Mouse (Mus musculus) stomach, embryonic 16.5 days (tissue): ENCODE results near the gene Cldn13. TPM values are rescaled to one million over a fixed set of nuclear protein-coding genes. Genes with fewer than 3 reads are reported as not detected.

ENCODE experiments used
- ATAC-seq: fragments of 200-750 bp; cut with Nextera tagmentation; 2 replicates; pipeline ENCODE4 v1.8.0; 2017; ENCODE audit warnings: moderate number of reproducible peaks, moderate TSS enrichment; ENCODE audit not compliant: insufficient read depth, low FRiP score
- H3K27ac ChIP-seq: fragments of 300-500 bp; sonication (generic); 2 replicates; pipeline ENCODE4 v1.5.1; 2014; ENCODE audit warnings: low read length
- H3K27me3 ChIP-seq: fragments of 300-500 bp; sonication (generic); 2 replicates; pipeline ENCODE4 v1.6.1; 2014; ENCODE audit warnings: low read length, control low read depth, mixed read lengths; ENCODE audit not compliant: control insufficient read depth, insufficient read depth
- H3K36me3 ChIP-seq: fragments of 300-500 bp; sonication (generic); 2 replicates; pipeline ENCODE4 v1.6.1; 2014; ENCODE audit warnings: low read length; ENCODE audit not compliant: control insufficient read depth, insufficient read depth
- H3K4me1 ChIP-seq: fragments of 300-500 bp; sonication (generic); 2 replicates; pipeline ENCODE4 v1.6.1; 2014; ENCODE audit warnings: low read length, control low read depth, mixed read lengths; ENCODE audit not compliant: control insufficient read depth, insufficient read depth
- H3K4me2 ChIP-seq: fragments of 300-500 bp; sonication (generic); 2 replicates; pipeline ENCODE4 v1.6.1; 2014; ENCODE audit warnings: low read depth, low read length, mixed read lengths
- H3K4me3 ChIP-seq: fragments of 300-500 bp; sonication (generic); replicated peaks from 2 replicates; pipeline ENCODE4 v1.5.1; 2014; ENCODE audit warnings: mild to moderate bottlenecking, low read length
- H3K9ac ChIP-seq: fragments of 300-500 bp; sonication (generic); 2 replicates; pipeline ENCODE4 v1.6.1; 2014; ENCODE audit warnings: low read length
- H3K9me3 ChIP-seq: fragments of 300-500 bp; sonication (generic); replicated peaks from 2 replicates; pipeline ENCODE4 v1.6.1; 2016; ENCODE audit warnings: low read length, control low read depth; ENCODE audit not compliant: control insufficient read depth
- WGBS: fragments of 180-500 bp; shearing (Covaris S2); extraction: QIAGEN DNeasy Blood & Tissue Kit; methylation state at CpG from one replicate; pipeline ENCODE4 v1.1.7; 2014; 5-methylcytosine and 5-hydroxymethylcytosine counted together
- polyA plus RNA-seq: library from polyadenylated mRNA; unstranded; fragments of >200 nt; fragmentation: Nextera tagmentation; extraction: Ambion mirVana; gene quantifications from 2 replicates; pipeline ENCODE4 v1.2.1, GENCODE M21; 2015

Gene Cldn13
- polyA plus RNA-seq, 1 experiment from 2014 or later, result 13.5 TPM

GRCm38 (mm10) chr5:134873034-134873433 is 42.3 kb downstream of the Cldn13 start:
- no peak overlapping the region for H3K4me3 ChIP-seq
- peaks cover 11% of the 10 kb centered on the region for H3K4me1 ChIP-seq
- no peak overlapping the region for H3K4me2 ChIP-seq
- no peaks in the 10 kb centered on the region for H3K9me3 ChIP-seq
- H3K27ac ChIP-seq, result 0 out of 2 replicates have a peak overlapping the region, but pooled peaks have one; percentile 11
- WGBS, result 80% methylated on average over 8 of the region's 8 CpGs
- no peak overlapping the region for H3K9ac ChIP-seq
- no peaks in the 10 kb centered on the region for H3K36me3 ChIP-seq
- no peak for ATAC-seq
- no peaks in the 10 kb centered on the region for H3K27me3 ChIP-seq

- 0 out of 2 replicates have a peak, but pooled peaks have one; percentile 15 for ATAC-seq
- 55% methylated on average over 5 of the region's 5 CpGs for WGBS
- Histone ChIP-seq H3K9ac (no peak overlapping the region), H3K36me3 (no peaks in the 10 kb centered on the region), H3K27ac (no peak overlapping the region), H3K9me3 (no peaks in the 10 kb centered on the region), H3K4me2 (no peak overlapping the region), H3K4me3 (no peak overlapping the region), H3K27me3 (no peaks in the 10 kb centered on the region), H3K4me1 (peaks cover 15% of the 10 kb centered on the region)
Observed at GRCm38 (mm10) chr5:134872597-134872996, 42.7 kb downstream of the Cldn13 start.

- ATAC-seq, result no peak
- 67% methylated on average over 5 of the region's 5 CpGs for WGBS
Observed at GRCm38 (mm10) chr5:134868506-134868905, 46.8 kb downstream of the Cldn13 start.

GRCm38 (mm10) chr5:134867320-134868144 is 47.8 kb downstream of the Cldn13 start:
- H3K4me1 ChIP-seq, result peaks cover 13% of the 10 kb centered on the region; the same call in 1 of the 2 replicates
- H3K27ac ChIP-seq, result peak overlapping the region; percentile 77
- peak overlapping the region; percentile 42 for H3K9ac ChIP-seq
- WGBS, result 30% methylated on average over 18 of the region's 18 CpGs
- no peaks in the 10 kb centered on the region for H3K27me3 ChIP-seq
- H3K4me3 ChIP-seq, result no peak overlapping the region
- peak; percentile 39; the same call in 1 of the 2 replicates for ATAC-seq
- H3K36me3 ChIP-seq, result no peaks in the 10 kb centered on the region
- H3K4me2 ChIP-seq, result peak overlapping the region; percentile 16
- H3K9me3 ChIP-seq, result no peaks in the 10 kb centered on the region

More at GRCm38 (mm10) chr5:134868506-134868905, 46.8 kb downstream of the Cldn13 start:
- Histone ChIP-seq H3K4me3 (no peak overlapping the region), H3K9me3 (no peaks in the 10 kb centered on the region), H3K4me1 (peaks cover 13% of the 10 kb centered on the region; the same call in 1 of the 2 replicates), H3K27ac (no peak overlapping the region), H3K4me2 (no peak overlapping the region), H3K27me3 (no peaks in the 10 kb centered on the region), H3K9ac (no peak overlapping the region), H3K36me3 (no peaks in the 10 kb centered on the region)

GRCm38 (mm10) chr5:134865158-134865557 is 50.2 kb downstream of the Cldn13 start:
- no peaks in the 10 kb centered on the region for H3K27me3 ChIP-seq
- no peak overlapping the region for H3K9ac ChIP-seq
- H3K27ac ChIP-seq, result no peak overlapping the region; the same call in 1 of the 2 replicates
- H3K9me3 ChIP-seq, result no peaks in the 10 kb centered on the region
- ATAC-seq, result peak; percentile 41; the same call in 1 of the 2 replicates
- H3K4me3 ChIP-seq, result no peak overlapping the region
- peaks cover 13% of the 10 kb centered on the region; the same call in 1 of the 2 replicates for H3K4me1 ChIP-seq
- 48% methylated on average over 8 of the region's 8 CpGs for WGBS
- no peak overlapping the region for H3K4me2 ChIP-seq
- H3K36me3 ChIP-seq, result no peaks in the 10 kb centered on the region

Other genes with a start within 250 kb of the Cldn13 start
- 3.7 and 4.1 TPM in 2 replicates for gene Limk1, start 226.9 kb downstream of the Cldn13 start, polyA plus RNA-seq
- gene Eln, start 168.2 kb downstream of the Cldn13 start, polyA plus RNA-seq, result 93.7 and 97.0 TPM in 2 replicates
- not detected in 2 replicates for gene Tmem270, start 8.8 kb downstream of the Cldn13 start, polyA plus RNA-seq
- 14.1 and 14.8 TPM in 2 replicates for gene Mettl27, start 16.8 kb upstream of the Cldn13 start, polyA plus RNA-seq
- gene Cldn4, start 31.4 kb upstream of the Cldn13 start, polyA plus RNA-seq, result 73.1 and 90.8 TPM in 2 replicates
- 83.9 and 89.2 TPM in 2 replicates for gene Cldn3, start 70.7 kb upstream of the Cldn13 start, polyA plus RNA-seq
- gene Abhd11, start 93.6 kb upstream of the Cldn13 start, polyA plus RNA-seq, result 70.7 and 73.9 TPM in 2 replicates
- gene Stx1a, start 108.0 kb upstream of the Cldn13 start, polyA plus RNA-seq, result 12.5 and 14.0 TPM in 2 replicates
- gene Dnajc30, start 148.7 kb upstream of the Cldn13 start, polyA plus RNA-seq, result 32.6 and 33.3 TPM in 2 replicates
- 94.8 and 105 TPM in 2 replicates for gene Bud23, start 149.4 kb upstream of the Cldn13 start, polyA plus RNA-seq
- gene Vps37d, start 162.7 kb upstream of the Cldn13 start, polyA plus RNA-seq, result 2.3 and 3.5 TPM in 2 replicates
- 3.8 and 4.7 TPM in 2 replicates for gene Mlxipl, start 174.4 kb upstream of the Cldn13 start, polyA plus RNA-seq
- gene Tbl2, start 234.1 kb upstream of the Cldn13 start, polyA plus RNA-seq, result 23.9 and 26.4 TPM in 2 replicates